Mouse (Mus musculus): ENCODE data around the gene Faf2.

DNA sequence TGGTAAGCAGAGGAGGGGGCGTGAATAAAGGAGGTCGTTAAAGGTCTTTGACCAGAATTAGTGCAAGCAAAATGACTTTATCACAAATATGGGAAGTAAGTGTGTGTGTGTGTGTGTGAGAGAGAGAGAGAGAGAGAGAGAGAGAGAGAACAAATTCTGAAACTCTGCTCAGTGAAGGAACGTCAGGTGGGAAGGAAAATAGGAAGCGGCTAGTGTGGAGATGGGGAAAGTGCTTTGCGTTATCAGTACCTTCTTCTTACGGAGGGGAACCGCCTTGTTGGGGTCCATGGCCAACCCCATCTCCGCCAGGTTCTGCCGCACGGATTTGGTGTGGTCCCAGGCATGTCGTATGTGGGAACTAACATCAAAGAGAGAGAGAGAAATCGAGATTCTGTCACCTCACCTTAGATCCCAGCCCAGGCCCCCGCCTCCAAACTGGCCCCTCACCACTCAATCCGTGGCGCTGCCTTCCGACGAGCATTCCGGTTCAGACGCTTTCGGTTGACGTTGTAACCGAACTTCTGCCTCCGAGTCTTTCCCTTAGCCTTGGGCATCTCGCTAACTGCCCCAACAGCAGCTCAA, 32.1 kb upstream of the Faf2 start:
- TF ChIP-seq CTCF (conservative IDR thresholded peaks at IDR 0.05 in 1 of 2, IDR thresholded peaks at IDR 0.05 in 1 of 2; ENCODE audit: low read depth in 2 of 2, low read length in 2 of 2) (no peak), POLR2A (IDR thresholded peaks at IDR 0.05; ENCODE audit: low read depth, low read length) (no peak), MAZ (IDR thresholded peaks at IDR 0.05; ENCODE audit: low read depth, low read length) (no peak), HCFC1 (IDR thresholded peaks at IDR 0.05; ENCODE audit: low read depth, low read length) (no peak)

Measured in CH12.LX (cell line).